Mouse (Mus musculus) regulatory T cell (primary cell): ENCODE results near the gene Tnfrsf21.

Experiments
- in situ Hi-C: fragments of 300-600 bp; cut with MboI, MseI; formaldehyde crosslinking; loops from one replicate; pipeline ENCODE4 v1.15.1; 2025; ENCODE audit warnings: high pct_unique_total_duplicates

Tnfrsf21 gene

DNA sequence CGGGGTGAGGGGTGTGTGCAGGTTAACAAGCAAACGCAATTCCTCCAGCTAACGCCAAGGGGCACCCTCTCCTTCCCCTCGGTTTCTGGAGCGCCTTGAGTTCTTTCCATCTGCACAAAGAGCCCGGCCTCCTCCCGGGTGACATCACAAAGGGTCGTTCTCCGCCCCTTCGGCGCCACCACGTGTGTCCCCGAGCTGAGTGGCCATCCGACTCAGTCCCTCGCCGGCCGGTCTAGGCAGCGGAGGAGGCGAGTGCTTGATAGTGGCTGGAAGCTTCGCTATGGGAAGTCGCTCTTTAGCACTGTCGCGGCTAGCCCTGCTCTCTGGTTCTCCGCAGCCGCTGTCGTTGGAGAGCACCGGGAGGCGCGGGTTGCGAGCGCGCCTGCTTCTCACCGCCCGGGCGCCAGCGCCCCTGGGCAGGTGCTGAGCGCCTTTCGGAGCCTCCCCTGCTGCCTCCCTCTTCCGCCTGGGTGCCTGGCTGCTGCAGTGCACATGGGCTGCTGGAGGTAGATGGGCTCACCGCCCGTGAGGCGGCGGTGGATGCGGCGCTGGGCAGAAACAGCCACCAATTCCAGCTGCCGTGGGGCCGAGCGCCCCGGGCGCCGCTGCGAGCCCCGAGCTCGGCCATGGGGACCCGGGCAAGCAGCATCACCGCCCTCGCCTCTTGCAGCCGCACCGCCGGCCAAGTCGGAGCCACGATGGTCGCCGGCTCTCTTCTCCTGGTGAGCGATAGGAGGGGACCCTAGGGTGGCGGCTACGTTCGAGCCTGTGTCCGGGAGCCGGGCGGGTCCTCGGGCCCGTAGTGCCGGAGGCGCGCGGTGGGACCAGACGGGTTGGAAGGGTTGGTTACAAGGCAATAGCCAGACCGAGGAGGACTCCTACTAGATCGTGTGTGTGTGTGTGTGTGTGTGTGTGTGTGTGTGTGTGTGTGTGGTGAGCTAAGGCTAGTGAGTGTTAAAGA lies at the start of gene Tnfrsf21:
TSS of gene Tnfrsf21 (plus strand) at position 185 of the 961 bp plus-strand sequence.
- in situ Hi-C loops: loop anchor here (25.0 kb wide), 1 partner anchor 446 kb away; no protein-coding TSS in a partner anchor

DNA sequence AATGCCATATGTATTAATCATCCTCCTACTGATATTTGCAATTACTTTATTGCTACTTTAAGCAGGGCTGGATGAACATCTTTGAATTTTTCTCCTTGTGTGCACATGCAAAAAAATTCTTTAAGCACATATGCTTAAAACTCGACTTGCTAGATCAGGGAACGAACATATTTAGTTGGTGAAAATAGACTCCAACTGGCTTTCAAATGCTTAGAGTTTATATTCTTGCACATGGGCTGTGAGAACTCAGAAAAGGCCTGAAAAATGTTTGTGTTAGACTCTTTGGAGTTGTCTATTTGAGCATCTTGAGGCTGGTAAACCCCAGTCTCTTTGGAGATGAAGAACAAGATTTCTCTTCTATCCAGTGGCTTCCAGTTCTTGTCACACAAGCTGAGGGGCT lies 48.2 kb upstream of the Tnfrsf21 start:
- in situ Hi-C loops: no loop called here

DNA sequence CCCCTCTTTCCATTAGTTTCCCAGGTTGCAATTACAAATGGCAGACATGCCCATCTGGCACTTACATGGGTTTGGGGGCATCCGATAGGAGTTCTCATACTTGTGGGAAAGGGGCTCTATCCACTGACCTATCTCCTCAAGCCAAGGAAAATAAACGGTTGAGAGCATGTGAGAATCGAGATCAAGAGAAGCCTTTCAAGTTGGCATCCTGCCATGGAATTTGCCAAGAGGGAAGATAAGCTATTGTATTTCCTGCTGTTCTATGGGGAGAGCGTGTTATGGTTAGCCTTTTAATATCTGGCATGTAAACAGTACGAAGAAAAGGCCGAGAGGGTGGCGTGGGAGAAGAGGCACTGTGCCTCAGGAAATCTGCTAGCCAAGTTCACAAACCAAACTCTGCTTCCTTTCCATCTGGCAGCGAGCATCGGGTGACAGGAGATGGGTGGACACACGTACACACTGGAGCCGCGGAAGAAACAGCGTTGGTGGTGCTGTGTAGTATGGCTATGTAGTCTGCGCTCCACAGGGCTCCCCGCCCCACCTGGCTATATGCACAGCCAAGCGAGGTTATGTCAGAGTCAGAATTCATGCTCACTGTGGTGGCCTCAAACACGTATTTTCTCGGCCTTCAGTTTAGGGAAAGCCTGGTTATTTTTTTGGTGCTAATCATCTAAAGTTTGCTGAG lies 40.9 kb upstream of the Tnfrsf21 start:
- in situ Hi-C loops: no loop called here

DNA sequence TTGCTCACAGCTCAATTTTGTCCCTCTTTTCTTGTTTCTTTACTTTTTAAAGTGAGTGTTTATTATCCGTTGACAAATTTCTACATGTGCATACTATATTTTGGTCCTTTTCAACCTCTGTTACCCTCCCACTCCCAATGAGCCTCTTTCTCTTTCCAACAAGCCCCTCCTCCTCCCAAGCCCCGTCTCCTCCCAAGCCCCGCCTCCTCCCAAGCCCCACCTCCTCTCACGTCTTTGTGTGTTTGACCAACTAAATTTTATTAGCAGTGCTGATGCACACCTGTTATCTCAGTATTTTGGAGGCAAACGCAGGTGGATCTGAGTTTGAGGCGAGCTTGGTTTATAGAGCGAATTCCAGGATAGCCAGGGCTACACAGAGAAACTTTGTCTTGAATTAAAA lies 38.6 kb upstream of the Tnfrsf21 start:
- in situ Hi-C loops: no loop called here

DNA sequence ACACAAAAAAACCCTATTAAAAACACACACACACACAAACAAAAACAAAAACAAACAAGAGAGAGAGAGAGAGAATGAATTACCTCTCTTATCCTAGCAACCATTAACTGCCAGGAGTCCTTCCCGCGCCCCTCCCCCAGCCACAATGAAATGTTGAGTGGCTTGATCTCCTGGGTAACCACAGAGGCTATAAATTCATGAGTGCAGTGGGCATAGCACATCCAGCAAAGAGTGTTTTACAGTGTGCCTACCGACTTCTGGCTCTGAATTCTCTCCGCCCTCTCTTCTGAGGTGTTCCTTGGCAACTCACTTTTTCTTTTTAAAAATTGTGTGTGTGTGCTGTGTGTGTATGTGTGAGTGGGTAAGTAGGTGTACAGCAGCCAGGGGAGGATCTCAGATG lies 38.0 kb upstream of the Tnfrsf21 start:
- in situ Hi-C loops: no loop called here

DNA sequence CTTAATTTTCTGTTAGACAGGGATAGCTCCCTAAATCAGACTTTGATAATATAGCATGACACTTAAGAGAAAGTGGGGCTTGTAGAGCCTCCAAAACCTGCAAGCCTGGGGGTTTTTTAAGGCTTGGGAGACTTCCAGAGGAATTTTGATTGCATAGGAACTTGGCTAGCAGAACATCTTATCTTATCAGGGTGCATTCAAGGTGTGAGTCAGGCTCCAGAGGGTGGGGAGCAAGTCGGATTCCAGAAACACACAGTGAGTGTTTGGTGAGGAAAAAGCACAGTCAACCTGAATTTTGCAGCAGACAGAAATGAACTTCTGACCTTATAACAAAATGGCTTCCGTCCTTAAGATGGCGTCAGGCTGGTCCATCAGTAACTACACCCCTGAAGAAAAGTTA lies 34.5 kb upstream of the Tnfrsf21 start:
- in situ Hi-C loops: no loop called here

DNA sequence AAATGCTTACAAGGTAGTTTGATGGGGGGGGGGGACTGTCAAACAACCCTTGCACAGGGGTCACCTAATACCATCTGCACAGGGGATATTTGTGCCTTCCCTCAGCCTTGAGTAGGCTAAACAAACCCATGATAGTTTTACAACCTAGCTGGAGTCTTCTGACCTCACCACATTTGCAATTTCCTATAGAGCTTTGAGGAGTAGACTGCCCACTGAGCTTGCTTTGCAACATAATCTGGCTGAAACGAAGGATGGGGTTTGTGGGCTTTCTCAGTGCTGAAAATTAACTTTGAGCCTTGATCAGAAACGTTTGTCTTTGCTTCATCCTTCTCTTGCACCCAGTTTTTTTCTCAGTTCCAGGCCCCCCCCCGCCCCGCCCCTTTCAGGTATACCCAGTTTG lies 33.8 kb upstream of the Tnfrsf21 start:
- in situ Hi-C loops: no loop called here

DNA sequence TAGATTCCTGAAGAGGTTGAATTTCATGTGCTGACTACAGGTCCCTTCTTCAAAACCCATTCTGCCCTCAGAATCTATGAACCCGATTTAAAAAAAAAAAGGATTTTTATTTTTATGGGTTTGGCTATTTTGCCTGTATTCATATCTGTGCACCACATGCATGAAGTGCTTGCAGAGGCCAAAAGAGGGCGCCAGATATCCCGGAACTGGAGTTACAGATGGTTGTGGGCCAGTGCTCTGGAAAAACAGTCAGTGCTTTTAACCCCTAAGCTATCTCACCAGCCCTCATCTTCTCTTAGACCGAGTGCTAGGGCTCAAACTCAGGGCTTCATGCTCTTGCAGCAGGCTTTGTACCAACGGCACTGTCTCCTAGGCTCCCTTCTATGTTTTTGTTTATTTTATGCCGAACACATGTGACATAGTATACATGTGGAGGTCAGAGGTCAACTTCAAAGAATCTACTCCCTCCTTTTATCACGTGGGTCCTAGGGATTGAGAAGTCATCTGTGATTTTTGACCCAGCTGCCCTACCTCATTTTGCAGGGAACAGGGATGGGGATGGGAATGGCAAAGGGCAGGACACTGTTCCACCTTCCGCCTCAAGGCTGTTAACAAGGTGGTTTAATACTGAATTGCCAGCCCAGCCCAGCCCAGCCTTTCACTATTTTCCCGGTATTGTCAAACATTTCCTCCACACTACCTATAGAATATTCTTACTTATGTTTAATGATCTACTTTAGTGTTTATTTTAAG lies 30.3 kb upstream of the Tnfrsf21 start:
- in situ Hi-C loops: no loop called here

DNA sequence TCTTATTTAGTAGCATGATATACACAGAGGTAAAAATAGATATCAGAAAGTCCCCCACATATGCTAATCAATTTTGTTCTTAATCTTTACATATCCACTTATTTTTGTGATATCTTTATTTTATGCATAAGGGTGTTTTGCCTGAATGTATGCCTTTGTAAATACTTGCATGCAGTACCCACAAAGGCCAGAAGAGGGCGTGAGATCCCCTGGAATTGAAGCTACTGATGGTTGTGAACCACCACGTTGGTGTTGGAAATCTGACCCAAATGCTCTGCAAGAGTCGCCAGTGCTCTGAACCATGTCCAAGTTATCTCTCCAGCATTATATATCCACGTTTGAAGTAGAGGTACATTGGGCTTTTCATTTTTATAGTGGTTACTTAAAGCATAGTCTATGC lies 28.7 kb upstream of the Tnfrsf21 start:
- in situ Hi-C loops: no loop called here

DNA sequence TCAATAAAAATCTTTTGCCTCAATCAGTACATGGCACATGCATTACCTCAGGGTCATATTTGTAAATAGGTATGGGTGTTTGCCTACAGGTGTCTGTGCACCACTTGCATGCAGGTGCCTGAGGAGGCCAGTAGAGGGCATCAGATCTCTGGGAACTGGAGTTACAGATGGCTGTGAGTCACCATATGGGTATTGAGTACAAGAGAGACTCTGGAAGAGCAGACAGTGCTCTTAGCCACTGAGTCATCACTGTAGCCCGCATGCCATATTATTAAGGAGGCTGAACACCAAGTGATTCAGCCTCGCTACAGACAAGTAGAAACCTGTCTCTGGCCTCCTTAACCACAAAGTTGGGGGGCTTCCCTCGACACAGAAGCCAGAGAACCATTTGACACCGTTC lies 26.4 kb upstream of the Tnfrsf21 start:
- in situ Hi-C loops: no loop called here

DNA sequence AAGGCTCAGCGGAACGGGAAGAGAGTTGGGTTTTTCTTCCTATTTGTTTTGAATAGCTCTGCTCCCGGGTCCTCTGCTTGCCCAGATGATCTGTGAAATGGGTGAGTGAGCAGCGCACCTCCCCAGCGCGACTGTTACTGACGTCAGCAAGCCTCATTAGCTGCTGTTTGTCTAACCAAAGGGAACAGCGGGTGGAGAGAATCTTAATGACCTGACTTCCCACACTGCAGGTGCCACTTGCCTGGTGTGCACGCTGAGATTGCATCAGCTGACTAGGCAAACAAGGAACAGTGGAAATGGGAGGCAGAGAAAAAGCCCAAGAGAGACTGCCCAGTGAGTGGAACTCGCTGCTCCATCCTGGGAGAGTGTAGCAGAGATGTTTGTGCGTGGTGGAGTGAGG lies 25.2 kb upstream of the Tnfrsf21 start:
- in situ Hi-C loops: no loop called here

DNA sequence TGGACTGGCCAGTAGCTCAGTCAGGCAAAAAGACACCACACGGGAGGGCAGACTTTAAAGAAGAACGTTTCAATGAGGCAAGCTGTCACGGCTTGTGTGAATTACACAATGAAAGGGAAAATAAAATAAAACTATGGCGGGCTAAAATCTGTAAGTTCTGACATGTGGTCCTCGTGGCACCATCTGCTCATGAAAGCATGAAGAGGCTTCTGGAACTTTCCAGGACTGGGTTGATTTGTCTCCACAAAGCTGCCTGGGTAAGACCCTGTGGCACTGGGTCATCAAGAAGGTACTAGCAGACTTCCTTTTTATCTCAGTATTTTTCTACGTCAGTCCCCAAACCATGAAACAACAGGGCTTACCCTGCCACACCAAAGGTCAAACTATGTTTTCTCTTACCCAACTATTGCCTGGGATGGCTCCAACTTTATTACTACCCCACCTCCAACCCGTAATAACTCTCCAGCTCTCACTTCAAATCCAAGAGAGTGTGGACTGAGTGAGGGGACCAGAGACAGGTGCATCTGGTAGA lies 16.8 kb upstream of the Tnfrsf21 start:
- in situ Hi-C loops: no loop called here

DNA sequence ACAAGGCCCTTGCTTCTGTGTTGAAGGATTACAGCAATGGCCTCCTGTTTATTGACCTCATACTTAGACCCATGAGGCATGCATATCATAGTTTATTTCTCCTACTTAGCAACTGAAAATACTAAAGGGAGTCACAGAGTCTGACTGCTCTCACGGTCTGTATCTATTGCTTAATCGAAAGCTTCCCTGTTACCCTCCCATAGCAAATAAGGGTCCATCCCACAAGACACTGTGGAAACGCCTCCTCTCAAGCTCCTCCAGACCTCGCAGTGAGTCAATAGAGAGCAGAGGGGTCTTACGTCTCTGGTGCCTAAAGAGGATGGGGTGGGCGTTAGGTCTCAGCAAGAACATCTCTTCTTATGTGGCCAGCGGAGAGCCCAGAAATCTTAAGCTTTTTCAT lies 15.8 kb upstream of the Tnfrsf21 start:
- in situ Hi-C loops: loop anchor here (25.0 kb wide), 1 partner anchor 462 kb away; no protein-coding TSS in a partner anchor

DNA sequence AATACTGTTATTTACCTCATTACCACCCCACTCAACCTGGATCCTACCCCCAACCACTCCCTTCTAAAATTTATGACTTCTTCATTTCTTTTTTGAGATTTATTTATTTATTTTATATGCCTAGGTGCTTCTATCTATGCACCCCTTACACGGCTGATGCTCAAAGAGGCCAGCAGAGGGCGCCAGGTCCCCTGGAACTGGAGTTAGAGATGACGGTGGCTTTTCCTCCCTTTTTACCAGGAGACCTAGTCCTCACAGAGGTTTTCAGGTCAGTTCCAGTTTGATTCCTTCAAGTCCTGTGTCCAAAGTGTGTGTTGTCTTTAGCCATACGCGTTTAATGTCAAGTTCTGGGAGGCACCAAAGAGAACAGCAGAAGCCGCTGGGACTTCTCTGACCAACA lies 3.6 kb upstream of the Tnfrsf21 start:
- in situ Hi-C loops: loop anchor here (25.0 kb wide), 1 partner anchor 450 kb away; no protein-coding TSS in a partner anchor

DNA sequence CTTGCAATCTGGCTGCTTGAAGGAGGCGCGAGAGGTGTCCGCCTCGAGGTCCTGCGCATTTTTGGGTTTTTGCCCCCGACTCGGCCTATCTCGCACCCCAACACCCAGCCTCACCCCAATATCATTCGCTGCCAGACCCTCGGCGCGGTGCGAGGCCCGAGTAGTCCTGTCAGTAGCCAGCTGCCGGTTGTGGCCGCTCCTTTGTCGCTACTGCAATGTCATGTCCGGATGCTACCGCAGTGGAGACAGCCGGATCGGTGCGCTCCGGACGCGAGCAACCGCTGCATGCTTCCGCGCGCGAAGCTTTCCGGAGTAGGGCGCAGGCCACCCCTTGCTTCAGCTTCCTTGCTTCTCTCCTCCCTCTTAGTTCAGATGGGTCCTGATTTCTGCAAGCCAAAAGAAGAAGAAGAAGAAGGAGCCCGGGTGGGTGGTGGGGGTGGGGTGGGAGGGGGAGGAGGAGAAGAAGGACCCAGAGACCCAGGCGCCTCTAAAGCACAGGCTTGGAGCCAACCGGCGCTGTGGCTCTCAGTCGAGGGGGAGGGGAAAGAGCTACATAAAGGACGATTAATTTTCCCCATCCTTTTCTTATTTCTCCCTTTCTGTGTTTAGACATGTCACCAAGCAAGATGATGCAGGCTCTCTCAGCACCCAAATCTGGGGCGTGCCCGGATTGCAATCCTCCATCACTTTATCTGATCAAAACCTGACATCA lies 1.1 kb downstream of the Tnfrsf21 start:
- in situ Hi-C loops: loop anchor here (25.0 kb wide), 1 partner anchor 445 kb away; no protein-coding TSS in a partner anchor

DNA sequence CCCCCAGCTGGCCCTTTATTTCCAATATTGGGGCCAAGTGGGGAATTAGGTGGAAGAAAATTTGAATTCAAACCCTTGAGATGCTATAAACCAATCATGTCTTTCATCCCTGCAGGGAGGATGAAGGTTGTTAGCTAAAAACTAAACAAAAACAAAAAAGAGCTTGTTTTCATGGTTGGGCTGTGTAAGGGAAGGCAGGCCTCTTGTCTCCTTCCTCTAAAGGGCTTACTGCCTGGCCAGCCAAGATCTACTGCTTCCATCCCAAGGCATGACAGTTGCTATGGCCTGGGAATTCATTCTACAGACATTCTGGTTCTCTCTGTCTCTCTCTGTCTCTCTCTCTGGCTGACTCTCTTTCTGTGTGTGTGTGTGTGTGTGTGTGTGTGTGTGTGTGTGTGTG lies 1.7 kb downstream of the Tnfrsf21 start:
- in situ Hi-C loops: loop anchor here (25.0 kb wide), 1 partner anchor 444 kb away; no protein-coding TSS in a partner anchor

DNA sequence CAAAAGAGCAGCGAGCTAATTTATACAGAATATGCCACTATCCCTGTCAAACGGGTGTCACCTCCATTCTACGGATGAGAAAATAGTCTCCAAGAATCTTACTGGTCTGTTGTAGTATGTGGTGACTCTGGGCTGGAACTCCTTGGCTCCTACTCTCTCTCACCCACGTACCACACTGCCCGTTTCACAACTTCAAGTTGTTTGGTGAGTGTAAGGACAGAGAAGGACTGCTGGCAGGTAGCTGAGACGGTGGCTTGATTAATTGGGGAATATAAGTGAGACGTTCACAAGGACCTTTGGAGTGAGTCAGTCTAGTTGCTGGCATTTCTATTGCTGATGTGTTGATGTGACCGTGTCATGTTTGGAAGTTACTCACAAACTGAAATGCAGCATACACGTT lies 3.3 kb downstream of the Tnfrsf21 start:
- in situ Hi-C loops: loop anchor here (5.0 to 25.0 kb wide), 2 partner anchors 208 to 443 kb away; no protein-coding TSS in a partner anchor

DNA sequence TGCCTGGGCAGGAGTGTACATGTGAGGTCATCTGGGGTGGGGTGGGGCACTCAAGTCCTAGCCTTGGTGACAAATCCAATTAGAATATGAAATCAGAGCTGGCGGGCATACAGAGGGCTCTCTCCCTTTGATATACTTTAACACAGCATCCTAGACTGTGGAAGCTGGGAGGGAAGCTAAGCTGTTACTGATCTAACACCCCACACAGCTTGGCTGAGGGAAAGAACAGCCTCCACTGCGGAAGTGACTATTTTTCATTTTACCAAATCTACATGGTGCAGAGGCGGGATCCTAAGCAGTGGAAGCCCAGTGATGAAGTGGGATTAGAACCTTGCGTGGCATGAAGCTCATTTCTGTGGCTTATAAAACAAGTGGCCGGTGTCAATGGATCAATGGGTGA lies 4.7 kb downstream of the Tnfrsf21 start:
- in situ Hi-C loops: loop anchor here (5.0 to 25.0 kb wide), 2 partner anchors 206 to 441 kb away; no protein-coding TSS in a partner anchor

DNA sequence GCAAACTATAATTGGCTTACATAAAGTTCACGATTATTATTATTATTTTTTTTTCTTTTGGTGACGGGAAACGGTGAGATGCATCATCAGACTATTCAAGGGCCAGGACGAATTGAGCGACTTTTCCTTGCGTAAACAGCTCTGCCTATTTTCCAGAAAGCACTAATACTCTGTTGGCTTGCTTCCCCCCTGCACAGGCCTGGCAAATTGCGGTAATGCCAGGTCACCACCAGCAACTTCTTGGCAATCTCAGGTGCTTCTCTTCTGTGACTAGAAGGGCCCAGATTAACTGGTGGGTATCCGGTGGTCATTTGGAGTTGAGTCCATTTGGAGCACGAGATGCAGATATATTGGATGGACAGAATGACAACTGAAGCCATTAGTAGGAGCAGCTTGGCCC lies 5.7 kb downstream of the Tnfrsf21 start:
- in situ Hi-C loops: loop anchor here (5.0 to 25.0 kb wide), 2 partner anchors 205 to 440 kb away; no protein-coding TSS in a partner anchor

DNA sequence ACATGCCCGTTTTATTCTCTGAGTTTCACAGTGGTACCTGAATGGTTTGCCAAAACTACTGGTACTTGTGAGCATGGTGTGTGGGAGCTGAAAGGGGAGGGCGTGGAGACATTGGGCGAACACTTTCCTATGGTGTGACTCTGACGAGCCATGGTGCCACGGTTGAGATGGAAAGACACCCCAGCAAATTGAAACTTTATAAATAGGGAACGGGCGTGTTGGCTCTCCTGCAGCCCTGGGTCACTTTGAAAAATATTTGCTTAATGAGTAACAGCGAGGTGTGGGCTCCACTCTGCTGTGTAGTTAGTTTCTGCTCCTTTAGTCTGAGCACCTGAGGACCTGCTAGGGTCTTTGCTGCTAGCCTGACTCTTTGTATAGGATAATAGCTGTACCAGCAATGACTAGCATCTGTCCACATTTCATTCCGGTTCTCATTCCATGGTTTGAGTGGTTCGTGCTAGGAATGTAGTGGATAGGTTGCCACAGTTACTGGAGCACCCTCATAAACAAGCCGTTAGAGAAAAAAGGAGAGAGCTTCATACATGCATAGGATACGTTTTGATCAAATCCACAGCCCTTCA lies 7.4 kb downstream of the Tnfrsf21 start:
- in situ Hi-C loops: loop anchor here (5.0 to 25.0 kb wide), 2 partner anchors 204 to 439 kb away; no protein-coding TSS in a partner anchor
